Mouse (Mus musculus) lung, embryonic 14.5 days (tissue): Measurements from ENCODE around the gene Chp1. TPM values are rescaled to one million over a fixed set of nuclear protein-coding genes. Genes with fewer than 3 reads are reported as not detected.
"Not testable (repeated sequence)": the region's sequence is repeated elsewhere in the genome, so short reads cannot be mapped to it uniquely, and the experiment has no call there.

ENCODE experiments used
- ATAC-seq: fragments of 200-750 bp; cut with Nextera tagmentation; 2 replicates; pipeline ENCODE4 v1.8.0; 2017; ENCODE audit warnings: mild to moderate bottlenecking, moderate TSS enrichment, moderate library complexity; ENCODE audit not compliant: insufficient read depth
- DNase-seq: peaks from one replicate; pipeline ENCODE4 v3.0.0-alpha.2; 2015
- H3K27ac ChIP-seq: fragments of 300-500 bp; sonication (generic); 2 replicates; pipeline ENCODE4 v1.5.1; 2014; ENCODE audit warnings: low read depth, mild to moderate bottlenecking, moderate library complexity
- H3K27me3 ChIP-seq: fragments of 300-500 bp; sonication (generic); 2 replicates; pipeline ENCODE4 v1.6.1; 2014; ENCODE audit warnings: low read length, control low read depth; ENCODE audit not compliant: insufficient read depth
- H3K36me3 ChIP-seq: fragments of 300-500 bp; sonication (generic); 2 replicates; pipeline ENCODE4 v1.6.1; 2014; ENCODE audit warnings: control low read depth; ENCODE audit not compliant: insufficient read depth
- H3K4me1 ChIP-seq: fragments of 300-500 bp; sonication (generic); 2 replicates; pipeline ENCODE4 v1.6.1; 2014; ENCODE audit warnings: antibody characterized with exemption, control low read depth; ENCODE audit not compliant: insufficient read depth
- H3K4me2 ChIP-seq: fragments of 300-500 bp; sonication (generic); 2 replicates; pipeline ENCODE4 v1.6.1; 2014; ENCODE audit warnings: mild to moderate bottlenecking
- H3K4me3 ChIP-seq: fragments of 300-500 bp; sonication (generic); 2 replicates; pipeline ENCODE4 v1.5.1; 2014; ENCODE audit warnings: low read depth, low read length
- H3K9ac ChIP-seq: fragments of 300-500 bp; sonication (generic); 2 replicates; pipeline ENCODE4 v1.6.1; 2014
- H3K9me3 ChIP-seq: fragments of 300-500 bp; sonication (generic); 2 replicates; pipeline ENCODE4 v1.6.1; 2016; ENCODE audit warnings: low read depth, low read length, control low read depth
- CTCF ChIP-seq: IDR thresholded peaks from 2 replicates; pipeline ENCODE4 v1.5.1; 2016; ENCODE audit warnings: antibody characterized with exemption, low read depth
- WGBS: fragments of 180-500 bp; shearing (Covaris S2); extraction: QIAGEN DNeasy Blood & Tissue Kit; methylation state at CpG from one replicate; pipeline ENCODE4 v1.1.7; 2014; 5-methylcytosine and 5-hydroxymethylcytosine counted together
- polyA plus RNA-seq: library from polyadenylated mRNA; unstranded; fragments of >200 nt; fragmentation: Nextera tagmentation; extraction: Ambion mirVana; gene quantifications from 2 replicates; pipeline ENCODE4 v1.2.1, GENCODE M21; 2014

Gene Chp1
- polyA plus RNA-seq, 1 experiment from 2014 or later, result 58.9 TPM

- DNase-seq (no peak), ATAC-seq (no peak)
- Histone ChIP-seq H3K4me1 (no peaks in the 10 kb centered on the region), H3K9ac (no peak overlapping the region), H3K36me3 (peaks cover 87% of the 10 kb centered on the region), H3K27ac (no peak overlapping the region), H3K4me2 (no peak overlapping the region), H3K9me3 (no peaks in the 10 kb centered on the region), H3K4me3 (no peak overlapping the region), H3K27me3 (no peaks in the 10 kb centered on the region)
- 41% methylated on average over 1 of the region's 1 CpGs for WGBS
- no peak for TF ChIP-seq CTCF
Observed at GRCm38 (mm10) chr2:119602488-119602887, 55.0 kb downstream of the Chp1 start.

GRCm38 (mm10) chr2:119603909-119604308 is 56.4 kb downstream of the Chp1 start:
- TF ChIP-seq CTCF, result no peak

GRCm38 (mm10) chr2:119605361-119605973 is 58.0 kb downstream of the Chp1 start:
- Histone ChIP-seq H3K4me3 (no peak overlapping the region), H3K36me3 (peaks cover 86% of the 10 kb centered on the region), H3K4me1 (no peaks in the 10 kb centered on the region), H3K9me3 (no peaks in the 10 kb centered on the region), H3K4me2 (no peak overlapping the region), H3K27me3 (no peaks in the 10 kb centered on the region), H3K9ac (no peak overlapping the region), H3K27ac (no peak overlapping the region)
- DNase-seq (no peak), ATAC-seq (no peak; the same call in 1 of the 2 replicates)
- no peak for TF ChIP-seq CTCF
- 87% methylated on average over 6 of the region's 6 CpGs for WGBS

More at GRCm38 (mm10) chr2:119603909-119604308, 56.4 kb downstream of the Chp1 start:
- WGBS, result 43% methylated on average over 2 of the region's 2 CpGs
- ATAC-seq (no peak), DNase-seq (no peak)
- H3K27ac ChIP-seq, result no peak overlapping the region
- H3K9ac ChIP-seq, result no peak overlapping the region
- H3K4me2 ChIP-seq, result no peak overlapping the region
- H3K4me1 ChIP-seq, result no peaks in the 10 kb centered on the region
- no peaks in the 10 kb centered on the region for H3K9me3 ChIP-seq
- H3K27me3 ChIP-seq, result no peaks in the 10 kb centered on the region
- H3K4me3 ChIP-seq, result no peak overlapping the region
- peaks cover 88% of the 10 kb centered on the region for H3K36me3 ChIP-seq

GRCm38 (mm10) chr2:119607023-119607422 is 59.5 kb downstream of the Chp1 start:
- no peak overlapping the region for H3K4me3 ChIP-seq
- no peak overlapping the region for H3K27ac ChIP-seq
- no peaks in the 10 kb centered on the region for H3K4me1 ChIP-seq
- DNase-seq, result no peak
- H3K27me3 ChIP-seq, result no peaks in the 10 kb centered on the region
- WGBS, result 80% methylated on average over 4 of the region's 4 CpGs
- no peak for ATAC-seq
- no peak overlapping the region for H3K9ac ChIP-seq
- TF ChIP-seq CTCF, result no peak
- no peak overlapping the region for H3K4me2 ChIP-seq
- H3K9me3 ChIP-seq, result no peaks in the 10 kb centered on the region
- peaks cover 84% of the 10 kb centered on the region for H3K36me3 ChIP-seq

GRCm38 (mm10) chr2:119617841-119618198 is 70.3 kb downstream of the Chp1 start:
- Histone ChIP-seq H3K4me3 (peak overlapping the region; percentile 87), H3K9ac (peak overlapping the region; percentile 74), H3K27ac (peak overlapping the region; percentile 76; the same call in 1 of the 2 replicates), H3K9me3 (no peaks in the 10 kb centered on the region), H3K27me3 (no peaks in the 10 kb centered on the region), H3K4me1 (peaks cover 12% of the 10 kb centered on the region; the same call in 1 of the 2 replicates), H3K36me3 (no peaks in the 10 kb centered on the region), H3K4me2 (peak overlapping the region; percentile 68)
- DNase-seq (peak; percentile 57), ATAC-seq (no peak)
- 0% methylated on average over 13 of the region's 13 CpGs for WGBS
- no peak for TF ChIP-seq CTCF

GRCm38 (mm10) chr2:119618199-119618982 is 70.9 kb downstream of the Chp1 start, which contains the start of the genes Nusap1 and Oip5:
Gene Nusap1, plus strand, starts transcription at chr2:119618298.
Gene Oip5, minus strand, starts transcription at chr2:119618469.
- WGBS, result 1% methylated on average over 55 of the region's 55 CpGs
- H3K9ac ChIP-seq, result peak within 1 kb of the TSS; percentile 74
- peak within 1 kb of the TSS; percentile 76 for H3K4me2 ChIP-seq
- H3K36me3 ChIP-seq, result no peaks in the 10 kb centered on the region
- peak within 1 kb of the TSS; percentile 76 for H3K27ac ChIP-seq
- DNase-seq (peak; percentile 99), ATAC-seq (peak; percentile 100)
- H3K4me3 ChIP-seq, result peak within 1 kb of the TSS; percentile 87
- H3K9me3 ChIP-seq, result no peaks in the 10 kb centered on the region
- no peaks in the 10 kb centered on the region for H3K27me3 ChIP-seq
- peaks cover 12% of the 10 kb centered on the region; the same call in 1 of the 2 replicates for H3K4me1 ChIP-seq
- TF ChIP-seq CTCF, result no peak

- DNase-seq, H3K36me3 ChIP-seq, H3K9me3 ChIP-seq, ATAC-seq, H3K27me3 ChIP-seq: not testable (repeated sequence)
- H3K27ac ChIP-seq, result peak overlapping the region; percentile 16; the same call in 1 of the 2 replicates
- WGBS, result 8% methylated on average over 6 of the region's 6 CpGs
- H3K4me1 ChIP-seq, result peaks cover 12% of the 10 kb centered on the region; the same call in 1 of the 2 replicates
- H3K4me3 ChIP-seq, result peak overlapping the region; percentile 87
- peak overlapping the region; percentile 76 for H3K4me2 ChIP-seq
- peak overlapping the region; percentile 55 for H3K9ac ChIP-seq
Observed at GRCm38 (mm10) chr2:119619002-119619401, 71.5 kb downstream of the Chp1 start.
